Mouse (Mus musculus) embryonic facial prominence, embryonic 13.5 days (tissue): ENCODE results near the gene Ccdc6. TPM values are rescaled to one million over a fixed set of nuclear protein-coding genes. Genes with fewer than 3 reads are reported as not detected.
"Not testable (repeated sequence)": the region's sequence is repeated elsewhere in the genome, so short reads cannot be mapped to it uniquely, and the experiment has no call there.

ENCODE experiments used
- ATAC-seq: fragments of 200-750 bp; cut with Nextera tagmentation; 2 replicates; pipeline ENCODE4 v1.8.0; 2017; ENCODE audit warnings: low read depth; ENCODE audit not compliant: insufficient number of reproducible peaks, insufficient read depth, low FRiP score, low TSS enrichment
- H3K27ac ChIP-seq: fragments of 300-500 bp; sonication (generic); 2 replicates; pipeline ENCODE4 v1.5.1; 2015; ENCODE audit warnings: moderate library complexity, mild to moderate bottlenecking, inconsistent platforms
- H3K27me3 ChIP-seq: fragments of 300-500 bp; sonication (generic); 2 replicates; pipeline ENCODE4 v1.6.1; 2015; ENCODE audit warnings: mild to moderate bottlenecking, inconsistent platforms
- H3K36me3 ChIP-seq: fragments of 300-500 bp; sonication (generic); 2 replicates; pipeline ENCODE4 v1.6.1; 2015; ENCODE audit warnings: mild to moderate bottlenecking, inconsistent platforms
- H3K4me1 ChIP-seq: fragments of 300-500 bp; sonication (generic); 2 replicates; pipeline ENCODE4 v1.6.1; 2015; ENCODE audit warnings: inconsistent platforms
- H3K4me2 ChIP-seq: fragments of 300-500 bp; sonication (generic); 2 replicates; pipeline ENCODE4 v1.6.1; 2015; ENCODE audit warnings: moderate library complexity, mild to moderate bottlenecking, inconsistent platforms
- H3K4me3 ChIP-seq: fragments of 300-500 bp; sonication (generic); 2 replicates; pipeline ENCODE4 v1.5.1; 2015; ENCODE audit warnings: mild to moderate bottlenecking, inconsistent platforms
- H3K9ac ChIP-seq: fragments of 300-500 bp; sonication (generic); 2 replicates; pipeline ENCODE4 v1.6.1; 2015; ENCODE audit warnings: mild to moderate bottlenecking, inconsistent platforms
- H3K9me3 ChIP-seq: fragments of 300-500 bp; sonication (generic); 2 replicates; pipeline ENCODE4 v1.6.1; 2016; ENCODE audit warnings: inconsistent platforms
- WGBS: fragments of 180-500 bp; shearing (Covaris S2); methylation state at CpG from one replicate; pipeline ENCODE4 v1.1.7; 2015; ENCODE audit warnings: mixed read lengths; 5-methylcytosine and 5-hydroxymethylcytosine counted together
- polyA plus RNA-seq: library from polyadenylated mRNA; unstranded; fragments of >200 nt; fragmentation: Nextera tagmentation; extraction: Ambion mirVana; gene quantifications from 2 replicates; pipeline ENCODE4 v1.2.1, GENCODE M21; 2015

Ccdc6 gene
- polyA plus RNA-seq, 1 experiment from 2014 or later, result 15.5 TPM

GRCm38 (mm10) chr10:70197601-70198000 lies 100.7 kb downstream of the Ccdc6 start:
- H3K9me3 ChIP-seq, result no peaks in the 10 kb centered on the region
- H3K4me2 ChIP-seq, result no peak overlapping the region
- H3K36me3 ChIP-seq, result peaks cover 12% of the 10 kb centered on the region
- no peak for ATAC-seq
- H3K9ac ChIP-seq, result no peak overlapping the region
- H3K4me3 ChIP-seq, result no peak overlapping the region
- WGBS, result 81% methylated on average over 2 of the region's 2 CpGs
- no peak overlapping the region for H3K27ac ChIP-seq
- no peaks in the 10 kb centered on the region for H3K27me3 ChIP-seq
- H3K4me1 ChIP-seq, result peaks cover 15% of the 10 kb centered on the region

- no peak overlapping the region for H3K4me2 ChIP-seq
- ATAC-seq, result no peak
- no peaks in the 10 kb centered on the region for H3K9me3 ChIP-seq
- no peak overlapping the region for H3K27ac ChIP-seq
- H3K4me1 ChIP-seq, result peaks cover 15% of the 10 kb centered on the region
- no peaks in the 10 kb centered on the region for H3K27me3 ChIP-seq
- WGBS, result 78% methylated on average over 6 of the region's 6 CpGs
- H3K36me3 ChIP-seq, result peaks cover 9% of the 10 kb centered on the region
- no peak overlapping the region for H3K4me3 ChIP-seq
- no peak overlapping the region for H3K9ac ChIP-seq
Measured at GRCm38 (mm10) chr10:70198012-70198411, 101.1 kb downstream of the Ccdc6 start.

- Histone ChIP-seq H3K27ac (no peak overlapping the region), H3K27me3 (no peaks in the 10 kb centered on the region), H3K9me3 (no peaks in the 10 kb centered on the region), H3K4me2 (no peak overlapping the region), H3K36me3 (no peaks in the 10 kb centered on the region), H3K9ac (no peak overlapping the region), H3K4me3 (no peak overlapping the region), H3K4me1 (peaks cover 15% of the 10 kb centered on the region)
- ATAC-seq, result no peak
- WGBS, result 93% methylated on average over 7 of the region's 7 CpGs
Measured at GRCm38 (mm10) chr10:70198951-70199463, 102.1 kb downstream of the Ccdc6 start.

- peaks cover 17% of the 10 kb centered on the region for H3K4me1 ChIP-seq
- H3K9me3 ChIP-seq, result no peaks in the 10 kb centered on the region
- 88% methylated on average over 6 of the region's 6 CpGs for WGBS
- no peak overlapping the region for H3K4me3 ChIP-seq
- no peaks in the 10 kb centered on the region for H3K27me3 ChIP-seq
- H3K9ac ChIP-seq, result no peak overlapping the region
- ATAC-seq, result no peak
- no peaks in the 10 kb centered on the region for H3K36me3 ChIP-seq
- H3K4me2 ChIP-seq, result no peak overlapping the region
- no peak overlapping the region for H3K27ac ChIP-seq
Measured at GRCm38 (mm10) chr10:70199466-70200210, 102.7 kb downstream of the Ccdc6 start.

- Histone ChIP-seq H3K9ac (no peak overlapping the region), H3K4me3 (no peak overlapping the region), H3K27ac (no peak overlapping the region), H3K27me3 (no peaks in the 10 kb centered on the region), H3K9me3 (no peaks in the 10 kb centered on the region), H3K4me1 (peaks cover 14% of the 10 kb centered on the region), H3K36me3 (no peaks in the 10 kb centered on the region), H3K4me2 (no peak overlapping the region)
- ATAC-seq, result no peak
- WGBS, result 35% methylated on average over 12 of the region's 12 CpGs
Measured at GRCm38 (mm10) chr10:70200889-70201500, 104.1 kb downstream of the Ccdc6 start.

- Histone ChIP-seq H3K4me3 (no peak within 1 kb of the TSS), H3K9me3 (no peaks in the 10 kb centered on the region), H3K27ac (no peak within 1 kb of the TSS), H3K4me2 (no peak within 1 kb of the TSS), H3K9ac (no peak within 1 kb of the TSS), H3K36me3 (no peaks in the 10 kb centered on the region), H3K4me1 (peaks cover 13% of the 10 kb centered on the region; the same call in 1 of the 2 replicates), H3K27me3 (no peaks in the 10 kb centered on the region)
- WGBS, result 57% methylated on average over 17 of the region's 17 CpGs
- ATAC-seq, result no peak
Measured at GRCm38 (mm10) chr10:70204505-70205399, 107.8 kb downstream of the Ccdc6 start, which contains the start of gene Mrln. Gene Mrln (plus strand): TSS chr10:70204664.

- 76% methylated on average over 9 of the region's 9 CpGs for WGBS
- Histone ChIP-seq H3K9me3 (no peaks in the 10 kb centered on the region), H3K4me2 (no peak overlapping the region), H3K27me3 (no peaks in the 10 kb centered on the region), H3K4me3 (no peak overlapping the region), H3K27ac (no peak overlapping the region), H3K9ac (no peak overlapping the region), H3K4me1 (no peaks in the 10 kb centered on the region), H3K36me3 (no peaks in the 10 kb centered on the region)
- ATAC-seq, result no peak
Measured at GRCm38 (mm10) chr10:70211281-70211680, 114.4 kb downstream of the Ccdc6 start.

- Histone ChIP-seq H3K4me1 (no peaks in the 10 kb centered on the region), H3K27me3 (no peaks in the 10 kb centered on the region), H3K9ac (no peak overlapping the region), H3K4me3 (no peak overlapping the region), H3K36me3 (no peaks in the 10 kb centered on the region), H3K27ac (no peak overlapping the region), H3K4me2 (no peak overlapping the region), H3K9me3 (no peaks in the 10 kb centered on the region)
- 63% methylated on average over 5 of the region's 5 CpGs for WGBS
- no peak for ATAC-seq
Measured at GRCm38 (mm10) chr10:70220971-70221370, 124.0 kb downstream of the Ccdc6 start.

GRCm38 (mm10) chr10:70222231-70222630 lies 125.3 kb downstream of the Ccdc6 start:
- H3K9ac ChIP-seq, H3K4me1 ChIP-seq, H3K9me3 ChIP-seq, H3K36me3 ChIP-seq, H3K27me3 ChIP-seq, H3K4me3 ChIP-seq, H3K27ac ChIP-seq, ATAC-seq, H3K4me2 ChIP-seq: not testable (repeated sequence)
- 92% methylated on average over 8 of the region's 8 CpGs for WGBS

- H3K9ac ChIP-seq, result no peak overlapping the region
- H3K27ac ChIP-seq, result no peak overlapping the region
- H3K4me3 ChIP-seq, result no peak overlapping the region
- no peaks in the 10 kb centered on the region for H3K9me3 ChIP-seq
- H3K36me3 ChIP-seq, result no peaks in the 10 kb centered on the region
- H3K4me2 ChIP-seq, result no peak overlapping the region
- WGBS, result 79% methylated on average over 6 of the region's 6 CpGs
- no peaks in the 10 kb centered on the region for H3K4me1 ChIP-seq
- ATAC-seq, result no peak
- H3K27me3 ChIP-seq, result no peaks in the 10 kb centered on the region
Measured at GRCm38 (mm10) chr10:70224571-70224970, 127.7 kb downstream of the Ccdc6 start.

- no peaks in the 10 kb centered on the region for H3K9me3 ChIP-seq
- no peak overlapping the region for H3K27ac ChIP-seq
- H3K4me1 ChIP-seq, result no peaks in the 10 kb centered on the region
- no peak overlapping the region for H3K9ac ChIP-seq
- 78% methylated on average over 6 of the region's 6 CpGs for WGBS
- no peak overlapping the region for H3K4me3 ChIP-seq
- H3K27me3 ChIP-seq, result no peaks in the 10 kb centered on the region
- no peaks in the 10 kb centered on the region for H3K36me3 ChIP-seq
- H3K4me2 ChIP-seq, result no peak overlapping the region
- no peak for ATAC-seq
Measured at GRCm38 (mm10) chr10:70225760-70226159, 128.8 kb downstream of the Ccdc6 start.
